Mouse (Mus musculus): ENCODE data around the gene Gm20403.
"Not testable (repeated sequence)": the region's sequence is repeated elsewhere in the genome, so short reads cannot be mapped to it uniquely, and the experiment has no call there.

Gm20403 gene

DNA sequence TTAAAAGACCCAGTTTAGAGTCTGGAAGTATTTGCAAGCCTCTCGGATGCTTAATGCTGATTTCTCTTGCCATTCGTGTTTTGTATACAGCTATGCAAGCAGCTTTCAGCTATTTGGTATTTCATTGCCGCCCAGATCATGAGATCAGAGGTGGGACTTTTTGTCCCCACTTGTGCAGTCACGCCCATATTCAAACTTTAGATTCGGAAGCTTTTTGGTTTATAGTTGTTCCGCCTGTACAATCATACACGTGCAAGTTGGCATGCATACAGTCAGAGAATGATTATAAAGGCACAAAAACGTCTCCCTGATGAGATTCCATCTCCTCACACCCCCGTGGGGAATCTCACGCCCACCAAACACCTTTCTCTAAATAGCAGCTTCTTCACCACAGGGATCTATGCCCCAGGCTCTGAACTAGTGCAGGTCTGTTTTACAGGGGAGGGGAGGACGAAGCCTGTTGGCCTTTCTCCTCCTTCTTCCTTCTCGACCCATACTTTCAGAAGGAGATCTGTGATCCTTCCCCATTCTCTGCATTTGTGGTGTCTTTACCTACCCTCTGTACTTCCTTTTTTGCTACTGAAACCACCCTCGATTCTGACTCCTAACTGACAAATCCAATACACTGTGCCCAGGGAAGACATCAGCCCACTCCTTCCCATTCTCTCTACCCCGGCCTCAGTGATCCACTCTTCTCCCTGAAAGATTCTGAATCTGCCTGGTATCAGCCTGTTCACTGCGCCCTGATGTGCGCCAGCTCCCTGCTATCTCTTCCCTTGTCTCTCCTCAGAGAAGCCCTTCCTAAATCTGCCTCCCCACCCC, 7.1 kb upstream of the Gm20403 start:
- no peak for DNase-seq (ENCODE audit: low read depth)

- no peak for DNase-seq (ENCODE audit: low read depth)
These were observed 6.5 kb upstream of the Gm20403 start for GRCm38 (mm10) chr12:54992814-54993213.

- DNase-seq (ENCODE audit: low read depth): no peak
These were observed 2.1 kb upstream of the Gm20403 start for GRCm38 (mm10) chr12:54988323-54988850.

DNA sequence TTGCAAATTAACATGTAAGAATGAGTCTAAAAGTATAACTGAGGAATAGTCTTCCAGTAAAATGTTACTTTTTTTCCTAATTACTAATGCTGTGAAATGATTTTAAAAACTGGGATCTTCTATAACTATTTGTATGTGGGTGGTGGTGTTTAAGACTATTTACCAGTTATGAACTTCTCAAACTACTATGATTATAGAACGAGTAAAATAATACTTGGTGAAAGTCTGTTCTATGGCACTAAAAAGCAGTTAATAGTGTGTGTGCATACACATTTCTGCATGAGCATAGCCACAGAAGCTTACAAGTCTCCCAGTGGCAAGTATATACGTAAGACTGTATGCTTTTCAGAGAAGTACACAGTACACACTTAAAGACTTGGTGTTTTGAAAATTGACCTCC, 827 bp upstream of the Gm20403 start:
- DNase-seq (ENCODE audit: low read depth): no peak

- DNase-seq (ENCODE audit: low read depth): no peak
These were observed 875 bp downstream of the Gm20403 start for GRCm38 (mm10) chr12:54985257-54986051.

GRCm38 (mm10) chr12:54984701-54985256, 1.6 kb downstream of the Gm20403 start:
- DNase-seq (ENCODE audit: low read depth): peak; percentile 67

DNA sequence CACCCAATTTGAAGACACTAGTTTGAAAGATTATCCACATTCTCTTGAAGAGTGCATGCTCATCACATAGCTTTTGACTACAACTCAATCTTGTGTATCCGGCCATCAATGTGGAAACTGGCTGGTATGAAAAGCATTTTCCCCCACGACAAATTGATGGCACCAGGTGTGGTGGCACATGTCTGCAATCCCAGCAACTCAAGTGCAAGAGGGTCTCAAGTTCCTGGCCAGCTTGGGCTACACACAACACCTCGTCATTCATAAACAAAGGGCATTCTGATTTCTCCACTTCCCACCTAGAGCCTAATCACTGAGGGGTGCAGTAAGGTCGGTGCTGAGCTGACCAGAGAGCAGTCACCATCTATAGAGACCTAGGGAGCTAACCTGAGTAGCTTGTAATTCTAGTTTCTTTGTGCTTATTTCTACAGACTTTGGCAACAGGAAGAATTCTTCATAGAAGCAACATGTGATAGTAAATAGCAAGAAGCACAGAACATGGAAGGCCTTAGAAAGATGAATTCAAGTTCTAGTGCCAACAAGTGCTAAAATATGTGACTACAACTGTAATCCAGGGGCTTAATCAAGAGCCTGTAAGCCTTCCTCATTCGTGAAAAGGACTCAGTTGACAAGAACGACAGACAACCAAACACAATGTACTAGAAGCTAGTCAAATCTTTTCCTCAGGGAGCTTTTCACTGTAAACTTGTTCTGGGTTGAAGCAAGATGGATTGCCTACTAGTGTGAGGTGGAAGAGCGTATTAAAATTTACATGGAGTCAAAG, 3.2 kb downstream of the Gm20403 start:
- no peak for DNase-seq (ENCODE audit: low read depth)

DNA sequence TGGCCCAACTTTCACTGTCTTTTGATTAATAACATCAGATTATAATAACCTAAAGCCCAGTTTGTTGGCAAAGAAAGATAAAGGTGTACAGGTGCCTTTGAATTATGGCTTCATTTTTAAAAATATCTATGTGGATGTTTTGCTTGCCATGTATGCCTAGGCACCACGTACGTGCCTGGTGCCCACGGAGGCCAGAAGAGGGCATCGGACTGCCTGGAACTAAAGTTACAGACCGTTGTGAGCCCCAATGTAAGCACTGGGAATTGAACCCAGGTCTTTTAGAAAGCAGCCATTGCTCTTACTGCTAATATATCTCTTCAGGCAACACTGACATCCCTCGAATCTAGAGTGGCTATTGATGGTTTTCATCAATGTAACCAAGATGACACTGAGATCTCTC, 4.4 kb downstream of the Gm20403 start:
- DNase-seq (ENCODE audit: low read depth): no peak

DNA sequence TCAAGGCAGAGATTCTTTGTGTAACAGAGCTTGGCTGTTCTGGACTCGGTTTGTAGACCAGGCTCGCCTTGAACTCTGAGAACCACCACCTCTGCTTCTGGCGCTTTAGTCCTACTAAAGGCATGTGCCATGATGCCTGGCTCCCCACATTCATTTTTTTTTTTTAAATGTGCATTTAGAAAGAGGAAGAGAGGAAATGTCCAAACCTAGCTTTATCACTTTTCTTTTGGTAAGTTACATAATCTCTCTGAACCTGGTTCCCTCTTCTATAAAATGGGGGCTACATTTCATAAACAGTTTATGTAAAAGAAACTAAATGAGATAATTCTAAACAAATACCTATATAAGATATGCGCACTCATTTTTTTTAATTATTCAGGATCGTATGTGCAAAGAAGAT, 5.4 kb downstream of the Gm20403 start:
- no peak for DNase-seq (ENCODE audit: low read depth)

GRCm38 (mm10) chr12:54980532-54980931, 5.8 kb downstream of the Gm20403 start:
- DNase-seq (ENCODE audit: low read depth): peak; percentile 69

- DNase-seq (ENCODE audit: low read depth): no peak
These were observed 17.3 kb downstream of the Gm20403 start for GRCm38 (mm10) chr12:54969033-54969432.

DNA sequence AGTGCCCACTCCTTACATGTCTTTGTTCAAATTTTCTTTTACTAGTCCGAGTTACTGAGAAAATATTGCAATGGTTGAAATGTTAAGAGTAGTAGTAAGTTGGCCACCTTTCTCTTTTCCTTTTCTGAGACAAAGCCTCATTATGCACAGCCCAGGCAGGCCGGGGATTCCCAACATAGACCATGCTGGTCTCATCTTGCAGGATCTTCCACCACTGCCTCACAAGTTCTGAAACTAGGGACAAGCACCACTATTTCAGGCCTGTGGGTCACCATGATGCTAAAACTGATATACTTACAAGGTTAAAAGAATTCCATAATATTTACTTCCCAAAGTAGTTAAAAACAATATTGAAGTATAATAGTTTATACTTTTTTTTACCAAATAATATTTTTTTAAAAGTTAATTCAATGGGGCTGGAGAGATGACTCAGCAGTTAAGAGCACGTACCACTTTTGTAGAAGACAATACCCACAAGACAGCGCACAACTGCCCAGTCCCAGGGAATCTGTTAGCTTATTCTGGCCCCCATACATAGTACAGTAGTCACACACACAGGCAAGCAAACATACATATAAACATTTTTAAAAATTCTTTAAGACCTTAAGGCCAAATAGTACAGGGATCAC, 20.7 kb downstream of the Gm20403 start:
- no peak for DNase-seq (ENCODE audit: low read depth)

DNA sequence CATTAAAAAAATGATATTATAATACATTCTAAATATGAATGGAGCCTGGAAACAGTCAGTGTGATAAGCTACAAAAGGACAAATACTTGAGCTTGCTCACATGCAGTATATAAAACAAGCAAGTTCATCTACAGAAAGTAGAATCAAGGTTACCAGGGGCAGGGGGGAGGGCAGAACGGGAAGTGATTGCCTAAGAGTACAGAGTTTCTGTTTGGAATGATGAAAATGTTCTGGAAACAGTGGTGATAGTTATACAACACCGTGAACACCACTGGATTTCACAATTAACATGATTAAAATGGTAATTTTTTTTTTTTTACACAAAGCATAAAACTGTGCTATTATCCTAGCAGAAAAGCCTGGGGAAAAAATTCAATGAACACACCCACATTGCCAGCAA, 26.8 kb downstream of the Gm20403 start:
- DNase-seq (ENCODE audit: low read depth): no peak

DNA sequence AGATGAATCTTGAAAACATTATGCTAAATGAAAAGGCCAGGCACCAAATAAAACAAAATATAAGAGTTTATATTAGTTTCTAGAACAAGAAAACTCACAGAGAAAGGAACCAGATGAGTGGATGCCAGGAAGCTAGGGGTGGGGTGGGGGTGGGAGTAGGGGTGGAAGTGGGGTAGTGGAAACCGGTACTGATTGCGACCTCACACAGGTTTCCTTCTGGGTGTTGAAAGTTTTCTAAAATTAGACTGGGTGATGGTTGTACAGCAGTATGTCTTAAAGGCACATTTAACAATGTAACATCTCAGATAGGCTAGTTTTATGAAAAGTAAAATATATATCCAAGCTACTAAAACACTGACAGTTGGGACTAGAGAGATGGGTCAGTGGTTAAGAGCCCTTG, 29.4 kb downstream of the Gm20403 start:
- no peak for DNase-seq (ENCODE audit: low read depth)

- no peak for DNase-seq (ENCODE audit: low read depth)
These were observed 29.9 kb downstream of the Gm20403 start for GRCm38 (mm10) chr12:54956457-54956856.

DNA sequence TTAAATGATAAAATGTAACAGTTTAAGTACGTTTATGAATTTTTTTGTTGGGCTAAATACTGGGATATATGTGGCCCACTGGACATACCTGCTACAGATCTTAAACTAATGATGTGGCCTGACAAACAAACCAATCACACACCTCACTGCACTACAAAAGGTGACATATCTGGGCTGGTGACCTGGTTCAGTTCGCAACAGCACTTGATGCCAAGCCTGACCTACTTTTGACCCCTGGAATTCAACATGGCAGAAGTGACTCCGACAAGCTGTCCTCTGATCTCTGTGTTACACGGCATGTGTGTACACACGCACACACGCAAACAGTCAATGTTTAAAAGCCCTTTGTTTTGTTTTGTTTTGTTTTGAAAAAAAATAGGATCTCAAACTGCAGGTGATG, 40.2 kb downstream of the Gm20403 start:
- DNase-seq (ENCODE audit: low read depth): no peak

GRCm38 (mm10) chr12:54942586-54943157, 43.7 kb downstream of the Gm20403 start:
- not testable (repeated sequence) for DNase-seq (ENCODE audit: low read depth)

DNA sequence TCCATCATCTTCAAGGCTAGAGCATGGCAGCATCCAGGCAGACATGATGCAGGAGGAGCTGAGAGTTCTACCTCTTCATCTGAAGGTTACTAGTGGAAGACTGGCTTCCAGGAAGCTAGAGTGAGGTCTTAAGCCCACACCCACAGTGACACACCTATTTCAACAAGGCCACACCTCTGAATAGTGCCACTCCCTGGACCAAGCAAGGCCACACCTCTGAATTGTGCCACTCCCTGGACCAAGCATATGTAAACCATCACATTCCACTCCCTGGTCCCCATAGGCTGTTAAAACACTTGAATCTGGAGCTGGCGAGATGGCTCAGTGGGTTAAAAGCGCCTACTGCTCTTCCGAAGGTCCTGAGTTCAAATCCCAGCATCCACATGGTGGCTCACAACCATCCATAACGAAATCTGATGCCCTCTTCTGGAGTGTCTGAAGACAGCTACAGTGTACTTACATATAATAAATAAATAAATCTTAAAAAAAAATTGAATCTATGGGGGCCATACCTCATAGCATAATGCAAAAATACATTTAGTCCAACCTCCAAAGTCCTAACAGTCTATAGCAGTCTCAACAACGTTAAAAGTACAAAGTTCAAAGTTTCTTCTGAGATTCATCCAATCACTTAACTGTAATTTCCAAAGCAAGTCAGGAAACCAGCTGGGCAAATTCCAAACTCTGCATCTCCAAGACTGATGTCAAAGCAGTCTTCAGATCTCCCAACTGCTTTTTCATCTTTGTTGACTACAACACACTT, 48.6 kb downstream of the Gm20403 start:
- peak; percentile 16 for DNase-seq (ENCODE audit: low read depth)

Data from c-Kit-positive CD71-positive TER-119-negative erythroid progenitor cells, embryonic 14.5 days (primary cell).